In genomic region chr6:137210991-137211390, GRCm38 (mm10) we compare ENCODE assay signal across 16 mouse cellular contexts. TPM values are rescaled to one million over a fixed set of nuclear protein-coding genes. Genes with fewer than 3 reads are reported as not detected.
"Had no signal": no experiment of that assay in that cellular context is flagged by ENCODE, and none has a peak within 500 bp of the region (broad histone marks: within the 10 kb centered on the region; RNA-seq: fewer than 3 reads in every experiment).

No protein-coding gene starts in this region.

- H3K27me3 ChIP-seq: neural tube, embryonic 15.5 days; stomach, embryonic 15.5 days had no signal

- H3K36me3 ChIP-seq: neural tube, embryonic 15.5 days; stomach, embryonic 15.5 days had no signal

- H3K4me1 ChIP-seq: neural tube, embryonic 15.5 days; stomach, embryonic 15.5 days had no signal

- H3K9me3 ChIP-seq: neural tube, embryonic 15.5 days; stomach, embryonic 15.5 days had no signal

- H3K9ac ChIP-seq: neural tube, embryonic 15.5 days; stomach, embryonic 15.5 days had no signal

- H3K4me3 ChIP-seq: neural tube, embryonic 15.5 days; stomach, embryonic 15.5 days had no signal

- H3K27ac ChIP-seq: neural tube, embryonic 15.5 days; stomach, embryonic 15.5 days; stomach, postnatal 0 days had no signal

- DNase-seq: retina, postnatal 1 day; right cerebral cortex, adult 18-20 months; right cerebral cortex, postnatal 14 days; right cerebral cortex, postnatal 25 days; right cerebral cortex, postnatal 4 days; spleen, adult 18-20 months; thymus, adult 18-20 months; thymus, adult 2 months; thymus, postnatal 14 days; thymus, postnatal 25 days; thymus, postnatal 36 days; thymus, postnatal 4 days had no signal

- H3K4me2 ChIP-seq: neural tube, embryonic 15.5 days; stomach, embryonic 15.5 days had no signal

RNA-seq across cellular contexts. Expression of gene Rerg, which starts 40.7 kb away (rescaled TPM):
- total RNA-seq: neutrophil, adult 5-6 weeks had no signal
